Mouse (Mus musculus) thymus, adult 2 months (tissue): ENCODE measurements around the gene Trim2.

Source experiments
- CTCF ChIP-seq: fragments of 200-500 bp; IDR thresholded peaks from 2 replicates; pipeline ENCODE4 v1.5.1; 2012; ENCODE audit warnings: mild to moderate bottlenecking, control low read depth, low read length, moderate library complexity, borderline replicate concordance; ENCODE audit not compliant: control insufficient read depth, poor library complexity, insufficient read depth; ENCODE audit errors: extremely low read depth
- POLR2A ChIP-seq: fragments of 200-500 bp; IDR thresholded peaks from 2 replicates; pipeline ENCODE4 v1.6.1; 2012; ENCODE audit warnings: mild to moderate bottlenecking, low read length, control low read depth, moderate library complexity; ENCODE audit not compliant: control insufficient read depth, poor library complexity, insufficient read depth; ENCODE audit errors: extremely low read depth

- TF ChIP-seq CTCF (no peak), POLR2A (no peak)
These were observed 98.2 kb downstream of the Trim2 start for GRCm38 (mm10) chr3:84208475-84208874.
